Mouse (Mus musculus) thymus, postnatal 10 days (tissue): ENCODE data around the gene Ilf2.

Experiments used
- DNase-seq, 2 experiments: peaks; one replicate each; pipeline ENCODE4 v3.0.0; 2021; ENCODE audit warnings: low spot score in 2 of 2

The Ilf2 gene

DNA sequence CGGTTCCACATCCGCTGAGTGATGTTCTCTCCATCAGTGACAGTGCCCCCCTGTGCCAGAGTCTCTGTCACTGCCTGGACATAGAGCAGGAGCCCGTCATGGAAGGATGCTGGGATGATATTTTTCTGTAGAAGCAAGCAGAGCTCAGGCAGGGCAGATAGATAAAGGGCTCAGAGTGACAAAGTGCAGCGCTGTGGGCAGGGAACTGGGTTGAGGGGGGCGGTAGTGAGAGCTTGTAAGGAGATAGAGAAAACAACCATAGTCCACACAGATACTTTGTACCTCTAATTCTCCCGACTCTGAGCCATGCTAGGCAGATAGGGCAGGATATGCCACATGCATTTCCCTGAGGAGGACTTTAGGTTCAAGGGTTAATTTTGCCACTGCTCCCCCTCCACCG lies 13.3 kb upstream of the Ilf2 start:
- no peak for DNase-seq

DNA sequence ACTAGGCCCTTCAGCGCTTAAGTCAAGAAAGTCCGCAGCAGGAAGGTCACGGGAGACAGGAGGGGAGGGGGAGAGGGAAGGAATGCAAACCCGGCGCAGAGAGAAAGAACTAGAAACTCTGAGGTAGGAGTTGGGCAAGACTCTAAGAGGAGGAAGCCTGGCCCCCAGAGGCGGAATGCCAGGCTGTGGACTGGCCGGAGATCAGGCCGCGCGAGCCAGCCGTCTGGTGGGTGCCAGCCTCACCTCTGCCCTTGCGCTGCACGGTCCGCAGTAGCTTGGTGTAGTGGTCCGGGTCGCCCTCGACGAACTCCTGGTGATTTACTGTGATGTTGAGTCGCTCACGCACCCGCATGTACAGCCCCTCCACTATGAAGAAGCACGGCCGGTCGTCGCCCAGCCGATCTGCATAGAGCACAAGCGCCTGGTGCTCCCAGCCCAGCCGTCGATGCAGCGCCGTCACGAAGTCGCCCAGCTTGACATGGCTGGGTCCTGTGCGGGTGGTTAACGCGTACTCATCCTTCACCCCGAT lies 11.3 kb upstream of the Ilf2 start:
- DNase-seq, result no peak

DNA sequence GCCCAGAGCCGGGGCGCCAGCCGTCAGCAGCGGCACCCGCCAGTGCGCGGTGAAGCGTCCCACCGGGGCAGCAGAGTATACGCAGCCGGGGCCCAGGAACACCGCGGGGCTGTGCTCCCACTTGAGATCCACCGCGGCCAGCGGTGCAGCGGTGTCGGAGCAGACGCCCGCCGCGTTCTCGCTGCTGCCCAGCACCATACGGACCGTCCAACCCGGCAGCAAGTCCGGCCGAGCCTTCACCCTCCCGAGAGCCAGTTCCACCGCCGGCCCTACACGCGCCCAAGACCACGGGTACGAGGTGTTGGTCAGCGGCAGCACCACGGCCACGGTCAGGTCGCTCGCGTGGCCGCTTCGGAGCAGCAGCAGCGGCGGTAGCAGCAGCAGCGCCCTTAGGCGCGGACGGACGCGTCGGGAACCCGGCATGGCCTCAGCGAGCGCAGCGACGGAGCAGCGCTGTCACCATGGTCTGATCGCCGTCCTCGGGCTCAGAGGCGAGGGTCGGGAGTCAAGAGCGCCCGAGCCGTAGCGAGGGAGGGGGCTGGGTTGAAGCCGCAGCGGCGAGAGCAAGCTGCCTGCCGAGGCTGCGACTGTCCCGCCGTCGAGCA lies 10.7 kb upstream of the Ilf2 start:
- no peak for DNase-seq

DNA sequence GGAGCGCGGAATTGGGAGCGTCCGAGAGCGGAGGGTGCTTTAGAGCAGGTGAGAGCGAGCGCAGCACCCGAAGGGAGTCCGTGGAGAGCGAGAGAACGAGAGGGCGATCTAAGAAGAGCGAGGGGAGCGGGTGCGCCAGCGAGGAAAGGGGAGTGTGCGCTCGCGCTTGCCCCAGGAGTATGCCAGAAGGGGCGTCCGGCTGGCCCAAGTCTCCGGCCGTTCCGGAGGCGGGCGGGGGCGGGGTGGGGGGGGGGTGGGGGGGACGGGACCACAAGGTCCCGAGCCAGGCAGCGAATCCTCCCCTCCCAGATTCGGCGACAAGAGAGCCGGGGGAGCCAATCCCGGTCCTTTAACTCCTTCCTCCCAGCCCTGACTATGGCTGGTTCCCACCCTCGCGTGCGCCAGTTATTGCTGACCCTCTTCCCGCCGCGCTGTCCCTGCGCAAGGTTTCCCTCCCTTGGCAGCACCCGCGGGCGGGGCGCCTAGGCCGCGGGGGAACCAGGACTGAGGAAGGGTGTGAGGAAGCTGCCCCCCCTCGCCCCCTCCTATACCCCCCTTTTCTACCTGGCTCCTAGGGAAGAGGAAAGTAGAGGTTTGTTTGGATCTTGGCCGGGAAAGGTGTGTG lies 10.1 kb upstream of the Ilf2 start, which contains the start of gene Npr1:
Gene Npr1, minus strand, starts transcription at position 181 of the 625 bp plus-strand sequence.
- peak in 1 of 2 experiments; percentile 19 for DNase-seq

DNA sequence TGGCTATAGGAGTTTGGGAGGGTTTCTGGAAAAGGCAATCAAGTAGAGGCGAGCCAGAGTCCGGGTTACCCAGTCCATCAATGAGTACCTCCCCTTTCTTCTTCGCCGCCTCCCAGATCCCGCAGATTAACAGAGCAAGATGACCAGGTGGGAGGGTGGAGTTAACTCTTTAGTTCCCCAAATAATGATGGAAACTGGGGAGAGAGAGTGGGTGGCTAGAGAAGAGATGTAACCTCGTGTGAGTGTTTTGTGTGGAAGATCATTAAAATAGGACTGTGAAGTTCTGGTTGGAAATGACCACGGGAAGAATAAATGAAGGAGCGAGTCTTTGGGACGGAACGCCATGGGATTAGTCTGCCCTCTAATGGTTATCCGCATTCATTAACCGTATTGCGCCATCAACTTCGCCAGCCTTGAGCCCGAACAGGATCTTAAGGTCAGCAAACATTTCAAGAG lies 9.6 kb upstream of the Ilf2 start:
- DNase-seq, result no peak

DNA sequence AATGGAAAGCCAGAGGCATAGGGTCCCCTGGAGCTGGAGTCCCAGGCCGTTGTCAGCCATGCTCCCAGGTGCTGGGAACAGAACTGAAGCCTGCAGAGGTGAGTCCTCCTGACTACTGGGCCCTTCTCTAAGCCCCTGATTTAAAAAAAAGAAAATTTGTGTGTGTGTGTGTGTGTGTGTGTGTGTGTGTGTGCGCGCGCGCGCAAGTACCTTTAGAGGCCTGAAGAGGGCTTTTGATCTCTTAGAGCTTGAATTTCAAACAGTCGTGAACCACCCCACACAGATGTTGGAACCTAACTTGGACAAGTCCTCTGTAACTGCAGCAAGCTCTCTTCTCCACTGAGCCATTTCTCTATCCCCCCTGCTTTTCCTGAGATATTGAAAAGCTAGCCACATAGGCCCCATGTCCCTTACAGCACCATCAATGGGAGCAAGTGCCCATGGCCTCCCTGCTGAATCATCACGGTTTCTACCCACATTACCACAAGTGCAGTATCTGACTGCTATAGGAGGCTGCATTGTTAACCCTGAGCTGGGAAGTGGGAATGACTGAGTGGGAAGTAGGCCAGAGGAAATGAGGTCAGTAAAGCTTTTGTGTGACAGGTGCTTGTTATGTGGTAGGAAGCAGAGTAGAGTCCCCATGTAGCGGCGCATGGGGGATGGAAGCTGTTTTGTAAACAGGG lies 8.2 kb upstream of the Ilf2 start:
- DNase-seq, result no peak

DNA sequence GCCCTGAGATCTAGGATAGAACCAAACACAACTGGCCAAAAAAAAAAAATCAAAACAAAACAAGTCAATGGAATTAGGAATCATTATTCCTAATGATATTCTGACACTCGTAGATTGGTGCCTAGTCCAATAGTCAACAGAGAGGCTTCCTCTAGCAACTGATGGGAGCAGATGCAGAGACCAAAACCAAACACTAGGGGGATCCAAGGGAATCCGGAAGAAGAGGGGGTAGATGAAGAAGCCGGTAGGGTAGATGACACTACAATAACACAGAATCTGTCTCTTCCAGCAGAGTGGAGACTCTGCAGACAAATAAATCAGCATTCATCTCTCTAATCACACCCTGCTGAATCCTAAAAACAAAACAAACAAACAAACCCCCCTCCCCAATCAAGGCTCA lies 3.7 kb upstream of the Ilf2 start:
- peak; percentile 66 to 80 for DNase-seq

DNA sequence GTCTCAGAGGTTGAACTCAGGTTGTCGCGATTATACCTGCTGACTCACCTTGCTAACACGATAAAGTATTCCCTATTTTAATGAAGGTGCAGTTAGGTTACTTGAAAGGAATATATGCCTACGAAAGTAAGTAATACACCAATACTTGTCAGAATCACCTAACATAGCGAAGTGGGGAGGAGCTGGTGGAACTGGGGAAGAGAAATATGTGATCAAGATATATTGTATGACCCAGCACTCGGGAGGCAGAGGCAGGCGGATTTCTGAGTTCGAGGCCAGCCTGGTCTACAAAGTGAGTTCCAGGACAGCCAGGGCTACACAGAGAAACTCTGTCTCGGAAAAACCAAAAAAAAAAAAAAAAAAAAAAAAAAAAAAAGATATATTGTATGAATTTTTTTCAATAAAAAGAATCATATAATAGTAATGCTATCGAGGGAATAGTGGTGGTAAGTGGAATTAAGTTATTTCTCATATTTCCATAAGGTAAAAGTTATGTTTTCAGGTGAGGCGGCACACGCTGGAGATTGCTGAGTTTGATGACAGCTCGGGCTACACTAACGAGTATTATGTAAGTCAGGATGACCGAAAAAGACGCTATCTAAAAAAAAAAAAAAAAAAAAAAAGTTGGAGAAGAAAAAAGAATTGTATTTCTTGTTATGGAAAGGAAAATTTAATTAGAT lies 635 bp upstream of the Ilf2 start:
- DNase-seq, result no peak

DNA sequence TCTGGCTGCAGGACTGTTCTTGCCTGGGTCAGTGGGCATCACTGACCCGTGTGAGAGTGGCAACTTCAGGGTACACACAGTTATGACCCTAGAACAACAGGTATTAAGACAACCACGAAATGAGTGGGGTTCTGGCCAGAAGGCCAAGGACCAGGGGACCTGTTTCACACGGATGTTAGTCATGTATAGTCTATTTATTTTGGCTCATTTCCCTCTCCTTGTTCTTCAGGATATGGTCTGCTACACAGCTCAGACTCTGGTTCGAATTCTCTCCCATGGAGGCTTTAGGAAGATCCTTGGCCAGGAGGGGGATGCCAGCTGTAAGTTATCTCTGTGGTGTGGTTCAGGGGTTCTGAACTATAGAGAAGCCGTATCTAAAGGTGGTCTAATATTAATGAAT lies 11.1 kb downstream of the Ilf2 start:
- DNase-seq, result no peak

DNA sequence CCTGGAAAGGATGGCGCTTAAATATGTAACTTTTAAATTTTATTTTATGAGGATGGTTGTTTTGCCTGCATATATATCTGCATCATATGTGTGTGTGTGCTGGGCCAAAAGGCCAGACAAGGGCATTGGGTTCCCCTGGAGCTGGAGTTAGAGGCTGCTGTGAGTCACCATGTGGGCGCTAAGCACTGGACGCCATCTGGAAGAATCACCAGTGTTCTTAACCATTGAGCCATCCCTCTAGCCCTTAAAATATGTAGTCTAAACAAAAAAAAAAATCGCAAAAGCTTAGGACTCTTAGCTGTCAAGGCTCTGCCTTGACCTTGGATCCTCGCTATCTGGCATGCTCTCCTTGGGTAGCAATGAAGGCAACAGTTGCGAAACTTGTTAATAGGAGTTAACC lies 12.7 kb downstream of the Ilf2 start:
- no peak for DNase-seq

DNA sequence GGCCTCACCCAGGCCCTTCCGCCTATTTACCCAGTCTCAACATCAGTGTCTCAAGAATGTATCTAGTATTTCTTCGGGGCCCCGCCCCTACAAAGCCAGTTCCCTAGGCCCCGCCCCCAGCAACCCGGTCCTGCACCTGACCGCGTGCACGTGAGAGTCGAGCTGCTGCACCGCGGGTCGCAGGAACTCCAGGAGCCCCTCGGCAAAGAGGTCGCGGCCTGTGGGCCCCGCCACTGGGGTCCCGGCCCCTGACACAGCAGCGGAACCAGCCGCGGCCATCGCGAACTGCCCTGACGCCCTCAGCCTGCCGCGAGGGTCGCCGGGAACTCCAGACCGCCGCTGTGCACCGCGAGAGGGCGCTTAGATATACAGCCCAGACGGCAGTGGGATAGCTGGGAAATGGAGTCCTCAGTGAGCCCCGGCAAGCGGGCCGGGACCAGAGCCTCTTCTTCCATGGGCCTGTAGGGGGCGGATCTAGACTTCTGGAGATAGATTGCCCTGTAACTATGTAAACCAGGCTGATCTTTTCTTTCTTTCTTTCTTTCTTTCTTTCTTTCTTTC lies 14.8 kb downstream of the Ilf2 start, which contains the start of gene Snapin:
Gene Snapin, minus strand, starts transcription at position 338 of the 561 bp plus-strand sequence.
- DNase-seq, result peak; percentile 92 to 94

DNA sequence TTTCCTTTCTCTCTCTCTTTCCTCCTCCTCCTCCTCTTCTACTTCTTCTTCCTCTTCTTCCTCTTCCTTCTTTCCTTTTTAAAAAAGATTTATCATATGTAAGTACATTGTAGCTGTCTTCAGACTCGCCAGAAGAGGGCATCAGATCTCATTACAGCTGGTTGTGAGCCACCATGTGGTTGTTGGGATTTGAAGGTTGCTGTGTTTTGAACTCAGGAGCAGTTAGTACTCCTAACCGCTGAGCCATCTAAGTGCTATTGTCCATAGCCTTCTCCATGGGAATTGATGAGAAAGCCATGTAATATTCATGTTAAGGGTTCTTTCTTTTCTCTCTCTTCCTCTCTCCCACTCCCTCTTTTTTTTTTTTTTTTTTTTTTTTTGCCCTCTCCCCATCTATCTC lies 15.4 kb downstream of the Ilf2 start:
- peak; percentile 46 to 52 for DNase-seq

DNA sequence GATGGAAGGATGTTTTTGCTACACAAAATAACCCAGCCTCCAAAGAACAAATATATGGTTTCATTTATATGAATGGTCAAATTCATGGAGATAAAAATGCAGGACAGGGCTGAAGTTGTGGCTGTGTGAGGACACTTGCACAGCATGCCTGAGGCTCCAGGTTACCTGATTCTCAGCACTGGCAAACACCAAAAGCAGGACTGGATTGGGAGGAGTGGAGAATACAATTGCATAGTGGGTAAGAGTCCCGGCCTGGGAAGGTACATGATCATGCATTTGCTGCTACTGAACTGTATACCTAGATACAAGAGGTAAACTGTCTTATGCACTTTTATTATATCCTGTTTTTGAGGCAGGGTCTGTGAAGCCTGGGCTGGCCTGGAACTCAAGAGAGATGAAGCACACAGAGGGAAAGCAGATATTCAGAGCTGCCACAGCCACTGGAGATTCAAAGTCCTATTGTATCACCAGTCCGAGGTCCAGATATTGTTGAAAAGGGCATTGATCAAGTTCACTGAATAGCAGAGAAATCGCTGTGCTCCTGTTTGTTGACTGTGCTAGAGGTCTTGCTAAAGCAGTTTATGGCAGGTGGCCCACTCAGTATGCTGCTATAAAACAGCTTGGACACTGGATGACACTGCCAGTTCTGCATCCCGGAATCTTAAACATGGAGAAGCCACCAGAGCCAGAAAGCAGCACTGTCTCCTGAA lies 18.1 kb downstream of the Ilf2 start:
- DNase-seq, result no peak

DNA sequence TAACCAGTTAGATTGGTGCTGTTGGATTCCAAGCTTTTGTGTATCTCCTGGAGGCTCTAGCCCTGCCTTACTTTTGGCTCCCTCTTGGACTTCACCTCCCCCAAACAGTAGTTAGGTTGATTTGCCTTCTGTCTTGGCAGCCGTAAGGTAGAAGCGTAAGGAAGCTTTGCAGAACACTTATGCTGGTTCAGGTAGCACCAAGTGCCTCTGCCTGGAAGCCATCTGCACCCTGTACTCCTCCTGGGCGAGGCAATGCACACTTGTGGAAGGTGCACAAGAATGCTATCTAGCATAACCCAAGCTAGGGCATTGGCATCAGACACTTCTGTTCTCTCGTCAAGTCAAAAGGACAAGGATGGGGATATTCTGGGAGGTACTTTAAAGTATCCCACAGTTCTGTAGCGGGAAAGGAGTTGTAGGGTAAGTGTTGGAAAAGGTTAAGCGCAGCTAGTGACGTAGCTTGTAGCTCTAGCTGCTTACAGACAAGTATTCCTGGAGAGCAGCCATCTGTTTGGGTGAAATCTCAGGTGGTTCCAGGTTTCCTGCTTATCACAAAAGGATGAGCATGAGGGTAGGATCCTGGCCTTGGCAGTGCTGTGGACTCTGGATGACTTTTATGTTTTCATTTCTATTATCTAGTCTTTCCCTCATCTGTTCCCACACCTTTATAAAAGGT lies 20.1 kb downstream of the Ilf2 start:
- no peak for DNase-seq

DNA sequence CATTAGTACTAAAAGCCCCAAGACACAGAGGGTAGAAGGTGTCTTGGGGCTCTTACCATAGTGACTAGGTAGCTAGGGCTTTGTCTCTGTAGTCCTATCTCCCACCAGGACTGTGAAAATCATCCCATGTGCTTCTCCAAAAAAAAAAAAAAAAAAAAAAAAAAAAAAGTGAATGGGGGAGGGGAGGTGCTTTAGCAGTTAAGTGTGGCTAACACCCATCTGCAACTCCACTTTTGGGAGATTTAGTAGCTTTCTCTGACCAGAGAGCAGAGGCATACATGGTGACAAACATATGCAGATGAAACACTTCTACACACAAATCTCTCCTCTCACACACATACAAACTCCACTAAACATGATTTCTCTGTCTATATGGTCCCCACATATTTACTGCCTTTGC lies 21.7 kb downstream of the Ilf2 start:
- no peak for DNase-seq

DNA sequence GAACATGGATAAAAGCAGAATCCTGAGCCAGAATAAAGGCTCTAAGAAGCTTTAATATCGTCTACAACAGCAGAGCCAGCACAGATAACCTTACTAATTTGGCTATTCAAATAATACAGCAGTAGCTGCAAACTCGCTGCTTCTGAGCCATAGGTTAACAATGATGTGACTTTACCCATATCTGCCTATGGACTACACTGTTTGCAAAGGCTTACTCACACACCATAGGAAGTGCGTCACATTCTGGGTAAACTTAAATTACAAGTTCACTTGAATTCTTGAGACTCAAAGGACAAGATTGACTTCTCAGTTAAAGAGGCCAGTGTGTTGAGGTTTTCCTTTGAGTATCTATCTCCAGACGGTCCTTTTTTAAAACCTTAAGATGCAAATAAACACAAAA lies 27.5 kb downstream of the Ilf2 start:
- DNase-seq, result no peak

DNA sequence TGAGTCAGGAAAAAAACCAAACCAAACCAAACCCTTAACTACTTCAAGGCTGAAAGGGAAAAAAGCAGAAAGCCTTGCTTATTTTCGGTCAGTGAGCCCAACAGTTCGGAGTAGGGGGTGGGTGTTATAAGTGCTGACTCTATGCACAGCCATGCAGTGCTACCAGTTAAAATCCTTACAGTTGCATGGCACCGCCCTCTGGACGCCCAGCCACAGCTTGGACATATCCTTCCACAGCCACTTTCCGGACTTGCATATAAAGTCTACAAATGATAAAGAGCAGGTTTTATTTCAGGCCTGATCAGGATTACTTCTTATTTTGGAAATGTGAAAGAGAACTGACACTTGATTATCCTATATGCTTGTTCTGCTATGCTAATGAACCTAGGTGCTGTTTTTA lies 29.3 kb downstream of the Ilf2 start:
- DNase-seq, result no peak

DNA sequence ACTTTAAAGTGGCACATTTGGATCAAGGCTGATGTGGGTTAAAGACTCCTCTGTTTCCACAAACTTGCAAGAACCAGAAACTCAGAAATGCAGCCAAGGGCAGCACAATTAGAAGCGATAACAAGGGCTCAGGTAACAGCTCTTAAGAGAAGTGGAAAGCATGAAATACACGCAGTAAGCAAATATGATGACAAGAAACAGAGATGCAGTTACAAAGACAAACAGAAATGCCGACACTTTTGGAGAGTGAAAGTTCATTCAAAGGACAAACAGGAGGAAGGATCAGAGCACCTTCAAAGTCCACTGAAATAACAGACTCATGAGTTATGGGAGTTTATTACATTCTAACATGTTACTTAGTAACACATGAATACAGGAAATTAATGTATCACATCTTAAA lies 30.4 kb downstream of the Ilf2 start:
- DNase-seq, result no peak

DNA sequence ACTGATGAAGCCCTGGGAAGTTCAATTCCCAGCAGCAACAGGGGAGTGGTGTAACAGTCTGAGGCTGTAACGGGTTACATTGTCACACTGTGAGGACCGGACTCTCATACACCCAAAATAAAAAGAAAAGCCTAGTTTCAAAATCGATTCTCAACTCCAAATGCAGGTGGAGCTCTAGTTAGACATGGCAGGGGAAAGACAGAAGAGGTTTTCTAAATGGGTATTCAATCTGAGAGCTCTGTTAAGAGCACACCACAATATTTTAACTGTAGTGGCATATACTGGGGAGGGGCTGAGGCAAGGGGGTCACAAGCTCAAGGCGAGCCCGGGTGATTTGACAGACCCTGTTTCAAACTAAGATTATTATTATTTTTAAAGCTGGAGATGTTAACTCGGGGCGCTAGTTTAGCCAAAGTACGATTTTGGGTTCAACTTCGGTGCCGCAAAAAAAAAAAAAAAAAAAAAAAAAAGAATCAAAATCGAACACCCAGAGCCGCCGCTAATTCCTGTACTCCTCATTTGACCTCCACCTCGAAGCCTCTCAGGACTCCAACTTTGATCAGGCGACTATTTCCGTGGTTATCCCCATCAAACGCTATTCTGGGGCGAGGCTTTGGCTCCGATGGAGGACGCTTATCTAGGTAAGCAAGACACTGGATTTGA lies 32.5 kb downstream of the Ilf2 start:
- no peak for DNase-seq
